Mouse (Mus musculus) adrenal gland, adult (tissue): Measurements from ENCODE around the gene D3Ertd254e.

Source experiments
- DNase-seq, 2 experiments: peaks; one replicate each; pipeline ENCODE4 v3.0.0; 2022 to 2023; ENCODE audit warnings: low spot score in 1 of 2; ENCODE audit not compliant: inconsistent age in 2 of 2

D3Ertd254e gene

DNA sequence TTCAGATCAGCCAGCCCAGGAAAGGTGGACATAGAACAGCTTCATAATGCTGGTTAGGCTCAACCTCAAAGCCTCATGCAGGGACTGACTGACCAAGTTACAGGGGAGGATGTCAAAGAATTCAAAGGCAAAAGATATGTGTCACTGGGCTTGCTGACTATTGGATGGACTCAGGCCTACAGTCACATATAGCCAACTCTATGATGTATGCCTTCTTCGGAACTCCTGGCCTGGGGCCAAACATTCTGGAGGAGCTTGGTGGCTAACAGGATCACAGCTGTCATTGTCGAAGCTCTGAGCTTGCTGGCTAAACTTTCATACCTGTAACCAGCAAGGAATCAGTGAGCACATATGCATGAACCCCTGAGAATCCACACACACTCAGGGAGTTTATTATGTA lies 60.1 kb downstream of the D3Ertd254e start:
- DNase-seq = no peak

DNA sequence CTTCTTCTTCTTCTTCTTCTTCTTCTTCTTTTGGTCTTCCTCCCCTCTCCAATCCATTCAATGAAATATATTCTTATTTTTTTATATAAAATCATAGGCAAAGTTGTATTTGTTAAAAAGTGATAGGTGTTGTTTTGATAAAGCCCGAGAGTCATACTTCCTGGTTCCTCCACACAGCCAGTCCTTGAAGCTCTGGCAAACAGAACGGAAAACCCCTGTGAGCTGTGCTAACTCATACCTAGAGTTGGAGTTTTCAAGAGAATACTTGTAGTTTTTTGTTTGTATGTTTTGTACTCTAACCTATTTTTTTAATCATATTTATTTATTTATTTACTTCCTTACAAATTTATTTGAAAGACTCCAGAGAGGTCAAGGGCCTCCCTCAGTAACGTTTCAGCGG lies 61.9 kb downstream of the D3Ertd254e start:
- no peak for DNase-seq
